Mouse (Mus musculus): ENCODE measurements around the gene Tmem161a.

Tmem161a gene

GRCm38 (mm10) chr8:70160015-70160414, 12.1 kb upstream of the Tmem161a start:
- DNase-seq (ENCODE audit: low read depth), result no peak

GRCm38 (mm10) chr8:70163316-70163715, 8.8 kb upstream of the Tmem161a start:
- no peak for DNase-seq (ENCODE audit: low read depth)

GRCm38 (mm10) chr8:70166504-70167110, 5.5 kb upstream of the Tmem161a start:
- DNase-seq (ENCODE audit: low read depth), result peak; percentile 58

DNA sequence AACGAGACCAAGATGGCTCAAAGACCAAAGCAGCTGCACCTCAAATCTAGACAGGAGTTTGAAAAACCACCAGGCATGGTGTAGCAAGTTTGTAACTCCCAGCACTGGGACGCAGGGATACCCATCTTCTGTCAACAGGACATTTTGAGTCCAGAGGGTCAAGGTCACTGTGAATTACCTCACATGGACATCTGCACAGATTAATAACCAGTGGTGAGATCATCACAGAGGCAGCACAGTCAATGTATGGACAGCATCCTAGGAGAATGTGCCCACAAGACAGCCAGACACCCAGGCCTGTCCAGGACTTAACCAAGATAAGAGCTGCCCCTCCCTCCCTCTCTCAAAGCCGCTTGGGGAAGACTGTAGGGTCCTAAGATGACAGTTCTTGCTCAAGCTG, 2.0 kb upstream of the Tmem161a start:
- no peak for DNase-seq (ENCODE audit: low read depth)

- DNase-seq (ENCODE audit: low read depth), result no peak
Measured at GRCm38 (mm10) chr8:70170748-70171147, 1.4 kb upstream of the Tmem161a start.

GRCm38 (mm10) chr8:70171240-70171639, 916 bp upstream of the Tmem161a start:
- no peak for DNase-seq (ENCODE audit: low read depth)

- DNase-seq (ENCODE audit: low read depth), result no peak
Measured at GRCm38 (mm10) chr8:70173320-70173719, 1.2 kb downstream of the Tmem161a start.

- no peak for DNase-seq (ENCODE audit: low read depth)
Measured at GRCm38 (mm10) chr8:70174079-70174478, 1.9 kb downstream of the Tmem161a start.

DNA sequence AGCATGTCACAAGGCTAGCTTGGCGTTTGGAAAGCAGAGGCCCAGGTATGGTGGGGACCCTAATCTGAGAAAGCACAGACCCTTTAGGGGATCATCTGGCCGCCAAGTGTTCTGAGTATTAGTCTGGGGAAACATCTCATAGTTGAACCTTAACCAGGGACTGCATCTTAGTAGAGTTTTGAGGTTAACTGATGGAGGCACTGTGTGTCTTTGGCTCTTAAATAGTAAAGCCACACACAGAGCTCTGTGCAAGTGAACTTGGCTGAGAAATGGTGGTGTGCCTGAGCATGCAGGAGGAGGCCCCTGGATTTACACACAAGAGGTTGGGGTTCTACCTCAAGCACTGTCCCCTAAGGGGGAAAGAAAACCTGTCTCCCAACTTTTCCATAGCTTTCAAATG, 6.1 kb downstream of the Tmem161a start:
- no peak for DNase-seq (ENCODE audit: low read depth)

DNA sequence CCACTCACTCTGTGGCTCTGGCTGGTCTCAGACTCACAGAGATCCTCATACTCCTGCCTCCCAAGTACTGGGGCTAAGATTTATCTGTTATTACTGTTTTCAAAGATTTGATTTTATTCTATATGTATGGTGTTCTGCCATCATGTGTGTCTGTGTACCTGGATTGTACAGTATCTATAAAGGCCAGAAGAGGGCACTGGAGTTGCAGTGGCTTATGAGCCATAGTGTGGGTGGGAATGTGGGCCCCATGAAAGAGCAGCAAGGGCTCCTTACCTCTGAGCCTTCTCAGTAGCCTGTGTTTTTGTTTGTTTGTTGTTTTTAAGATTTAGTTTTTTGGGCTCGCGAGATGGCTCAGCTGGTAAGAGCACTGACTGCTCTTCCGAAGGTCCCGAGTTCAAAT, 6.9 kb downstream of the Tmem161a start:
- DNase-seq (ENCODE audit: low read depth), result no peak

- no peak for DNase-seq (ENCODE audit: low read depth)
Measured at GRCm38 (mm10) chr8:70181212-70181902, 9.2 kb downstream of the Tmem161a start.

GRCm38 (mm10) chr8:70181903-70182252, 9.7 kb downstream of the Tmem161a start:
- no peak for DNase-seq (ENCODE audit: low read depth)

- no peak for DNase-seq (ENCODE audit: low read depth)
Measured at GRCm38 (mm10) chr8:70183194-70183593, 11.0 kb downstream of the Tmem161a start.

- no peak for DNase-seq (ENCODE audit: low read depth)
Measured at GRCm38 (mm10) chr8:70188707-70189106, 16.6 kb downstream of the Tmem161a start.

GRCm38 (mm10) chr8:70193238-70193637, 21.1 kb downstream of the Tmem161a start:
- no peak for DNase-seq (ENCODE audit: low read depth)

- DNase-seq (ENCODE audit: low read depth), result no peak
Measured at GRCm38 (mm10) chr8:70194191-70194590, 22.0 kb downstream of the Tmem161a start.

GRCm38 (mm10) chr8:70195762-70196161, 23.6 kb downstream of the Tmem161a start:
- no peak for DNase-seq (ENCODE audit: low read depth)

- no peak for DNase-seq (ENCODE audit: low read depth)
Measured at GRCm38 (mm10) chr8:70197603-70198002, 25.4 kb downstream of the Tmem161a start.

- peak; percentile 19 for DNase-seq (ENCODE audit: low read depth)
Measured at GRCm38 (mm10) chr8:70200098-70200681, 28.0 kb downstream of the Tmem161a start.

DNA sequence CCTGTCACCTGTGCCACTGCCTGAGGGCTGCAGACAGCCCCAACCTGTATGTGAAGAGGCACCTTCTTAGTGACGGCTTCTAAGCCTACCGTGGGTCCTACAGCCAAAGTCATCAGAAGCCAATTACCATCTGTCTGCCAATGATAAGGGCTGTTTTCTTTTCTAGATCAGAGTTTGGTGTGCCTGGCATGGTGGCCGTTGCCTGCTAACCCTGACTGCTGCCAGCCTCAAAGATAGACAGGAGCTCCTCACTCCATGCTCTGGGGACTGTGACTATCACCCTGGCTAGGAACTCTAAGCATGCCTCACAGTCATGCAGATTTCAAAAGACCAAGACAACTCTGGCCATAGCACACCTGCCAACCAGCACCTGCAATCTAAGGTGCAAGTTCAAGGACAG, 29.3 kb downstream of the Tmem161a start:
- DNase-seq (ENCODE audit: low read depth), result peak; percentile 12

DNA sequence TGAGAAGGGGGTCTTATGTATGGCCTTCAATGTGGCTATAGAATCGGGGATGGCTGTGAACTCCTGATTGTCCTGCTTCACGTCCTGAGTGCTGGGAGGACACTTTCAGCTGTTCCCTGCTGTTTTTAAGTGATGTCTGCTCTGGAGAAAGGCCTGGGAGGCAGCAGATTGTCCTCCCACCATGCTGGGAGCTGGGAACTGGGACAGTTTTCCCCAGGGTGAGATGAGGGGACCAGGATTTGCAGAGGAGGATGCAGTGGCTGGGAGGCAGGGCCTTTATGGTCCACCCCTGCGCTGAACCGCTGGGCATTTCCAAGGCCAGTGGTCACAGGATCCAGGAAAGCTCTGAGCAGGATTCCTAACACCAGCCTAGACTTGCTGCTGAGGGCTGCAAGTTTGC, 30.9 kb downstream of the Tmem161a start:
- DNase-seq (ENCODE audit: low read depth), result no peak

DNA sequence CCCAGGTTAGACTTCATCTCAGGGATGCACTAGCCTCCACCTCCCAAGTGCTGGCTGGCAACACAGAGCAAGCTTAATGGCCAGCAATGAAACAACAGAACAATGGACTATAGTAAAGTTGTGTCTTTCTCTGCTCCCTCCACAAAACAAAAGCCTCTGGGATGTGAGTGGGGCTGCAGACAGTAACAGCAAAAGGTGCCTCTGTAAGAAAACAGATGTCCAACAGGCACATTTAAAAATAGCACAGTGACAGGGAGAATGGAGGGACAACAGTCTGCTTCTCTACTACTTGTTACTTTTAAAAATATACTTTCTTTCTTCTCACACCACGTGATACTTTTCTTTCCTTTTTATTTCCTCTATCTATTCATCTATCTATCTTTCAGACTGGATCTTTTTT, 32.6 kb downstream of the Tmem161a start:
- no peak for DNase-seq (ENCODE audit: low read depth)

DNA sequence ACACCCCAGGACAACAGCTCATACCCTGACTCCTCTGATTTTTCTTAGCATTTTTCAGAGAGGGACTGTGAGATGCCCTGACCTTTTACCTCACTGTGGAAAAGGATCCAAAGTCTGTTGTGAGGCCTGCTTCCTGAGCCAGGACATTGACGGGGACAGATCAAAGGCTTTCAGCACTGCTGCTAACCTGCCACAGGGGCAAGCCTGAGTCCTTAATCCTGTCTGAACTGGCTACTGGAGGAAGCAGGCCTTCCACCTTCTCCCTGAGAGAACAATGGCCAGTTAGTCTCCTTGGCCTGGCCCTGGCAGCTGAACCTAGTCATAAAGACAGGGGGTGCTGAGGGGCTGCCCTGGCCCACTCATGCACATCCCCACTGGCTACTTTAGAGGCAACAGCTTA, 36.0 kb downstream of the Tmem161a start:
- DNase-seq (ENCODE audit: low read depth), result no peak

GRCm38 (mm10) chr8:70210538-70210937, 38.4 kb downstream of the Tmem161a start:
- DNase-seq (ENCODE audit: low read depth), result no peak

Data from c-Kit-positive CD71-negative TER-119-negative erythroid progenitor cells, embryonic 14.5 days (primary cell).